Mouse (Mus musculus) gastrocnemius, postnatal 25 days (tissue): ENCODE results near the gene Tbx1. TPM values are rescaled to one million over a fixed set of nuclear protein-coding genes. Genes with fewer than 3 reads are reported as not detected.

Source experiments
- DNase-seq: peaks from one replicate; pipeline ENCODE4 v3.0.0; 2022
- long read RNA-seq, 2 experiments: library from polyadenylated mRNA; stranded (forward); transcript quantifications; one replicate each; pipeline ENCODE4 v2.0.0; 2021
- total RNA-seq, 2 experiments: library from RNA; stranded (reverse); gene quantifications; 1 replicate in 1 of 2; 2 replicates in 1 of 2; pipeline ENCODE4 v1.2.3; 2021

The Tbx1 gene
- total RNA-seq, result 10 to 100 TPM in 1 of 2 experiments, 1 to 10 TPM in 1; 5.3 to 42.0 TPM
- long read RNA-seq, experiment 1, transcript Tbx1-203 (7 exons, 2,511 nt), result major isoform, 8 of 10 reads
- long read RNA-seq, experiment 1, partial matches to known transcripts, result 0 of 10 reads
- long read RNA-seq, experiment 1, other reads (novel, unspliced or antisense), result 0 of 10 reads
- long read RNA-seq, experiment 2, transcript Tbx1-203 (7 exons, 2,511 nt), result major isoform, 25 of 33 reads
- long read RNA-seq, experiment 2, partial matches to known transcripts, result 2 of 33 reads
- long read RNA-seq, experiment 2, other reads (novel, unspliced or antisense), result 2 of 33 reads

DNA sequence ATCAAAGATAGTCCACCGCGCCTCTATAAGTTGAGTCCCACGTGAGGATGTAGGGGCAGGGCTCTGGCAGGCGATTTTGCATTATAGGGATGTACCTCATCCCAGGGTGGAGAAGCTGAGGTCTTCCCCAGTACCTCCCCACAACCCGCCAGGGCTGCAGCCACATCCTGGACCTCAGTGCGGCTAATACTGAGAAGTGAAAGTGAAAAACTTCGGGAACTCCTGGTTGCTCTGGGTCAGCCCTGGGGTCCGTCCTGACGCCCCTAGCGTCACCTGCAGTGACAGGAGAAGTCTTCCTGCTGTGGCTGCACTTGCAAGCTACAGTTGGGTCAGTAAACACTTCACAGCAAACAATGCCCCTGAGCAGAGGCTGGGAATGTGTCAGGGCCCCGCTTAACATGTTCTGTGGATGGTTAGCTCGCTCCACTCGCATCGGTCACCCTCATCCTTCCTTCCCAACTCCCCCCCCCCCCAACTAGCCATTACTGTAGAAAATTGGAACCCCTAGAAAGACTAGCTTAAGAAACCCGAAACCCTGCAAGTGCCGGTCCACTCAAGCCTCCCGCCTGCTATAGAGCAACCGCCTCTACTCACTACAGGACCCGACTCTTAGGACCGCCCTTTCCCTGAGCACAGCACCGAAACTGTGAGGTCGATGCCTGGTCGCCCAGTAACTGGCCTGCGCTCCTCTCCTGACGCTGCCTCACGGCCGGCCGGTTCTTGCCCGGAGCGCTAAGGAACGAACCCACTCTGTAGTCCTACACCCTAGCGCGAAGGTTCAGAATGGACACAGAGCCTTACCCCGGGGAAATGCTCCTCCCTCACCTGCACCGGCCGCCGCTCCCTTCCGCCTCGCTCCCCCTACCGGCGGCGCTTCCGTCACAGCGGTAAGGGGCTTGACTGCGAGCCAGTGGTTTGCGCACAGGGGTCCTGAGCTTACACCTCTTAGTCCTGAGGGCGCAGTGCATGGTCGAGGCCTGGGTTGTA is at the start of gene Tbx1:
Gene Tbx1 (minus strand): TSS at position 868 of the 987 bp plus-strand sequence.
- DNase-seq, result no peak

- no peak for DNase-seq
These were observed 49.0 kb upstream of the Tbx1 start for GRCm38 (mm10) chr16:18639382-18639929.

GRCm38 (mm10) chr16:18638396-18638795 is 47.9 kb upstream of the Tbx1 start:
- no peak for DNase-seq

DNA sequence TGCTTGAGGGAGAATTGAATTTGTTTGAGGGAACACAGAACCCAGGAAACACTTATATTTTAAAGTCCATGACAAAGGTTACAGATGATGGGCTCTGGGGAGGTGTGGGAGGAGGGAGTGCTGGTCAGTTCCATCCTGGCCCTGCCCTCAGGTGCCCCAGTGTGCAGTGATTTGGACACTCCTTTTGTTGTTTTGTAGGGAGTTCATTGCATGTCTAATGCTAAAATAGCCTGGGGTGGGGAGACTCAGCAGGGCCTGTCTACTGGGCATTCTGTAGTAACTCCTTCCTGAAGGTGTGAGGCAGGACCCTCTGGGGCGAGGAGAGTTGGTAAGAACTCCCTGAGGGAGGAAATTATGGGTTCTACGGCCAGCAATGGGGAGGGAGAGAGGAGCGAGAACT is 46.3 kb upstream of the Tbx1 start:
- DNase-seq, result no peak

DNA sequence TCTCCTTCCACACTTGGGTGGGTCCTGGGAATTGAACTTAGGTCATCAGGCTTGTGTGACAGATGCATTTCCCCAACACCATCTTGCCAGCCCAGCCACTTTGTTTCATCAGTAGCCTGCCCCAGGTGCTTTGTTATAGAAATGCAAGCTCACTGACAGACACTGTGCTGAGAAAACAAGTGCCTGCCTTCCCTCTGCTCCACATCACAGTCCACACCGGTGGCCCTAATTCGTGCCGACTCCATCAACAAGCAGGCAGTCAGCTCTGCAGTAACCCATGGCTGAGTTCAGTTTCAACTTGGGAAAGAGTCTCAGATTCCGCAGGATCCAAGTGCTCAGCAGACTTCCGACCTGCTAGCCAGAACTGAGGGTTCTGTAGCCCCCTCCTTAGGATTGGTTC is 45.9 kb upstream of the Tbx1 start:
- no peak for DNase-seq

DNA sequence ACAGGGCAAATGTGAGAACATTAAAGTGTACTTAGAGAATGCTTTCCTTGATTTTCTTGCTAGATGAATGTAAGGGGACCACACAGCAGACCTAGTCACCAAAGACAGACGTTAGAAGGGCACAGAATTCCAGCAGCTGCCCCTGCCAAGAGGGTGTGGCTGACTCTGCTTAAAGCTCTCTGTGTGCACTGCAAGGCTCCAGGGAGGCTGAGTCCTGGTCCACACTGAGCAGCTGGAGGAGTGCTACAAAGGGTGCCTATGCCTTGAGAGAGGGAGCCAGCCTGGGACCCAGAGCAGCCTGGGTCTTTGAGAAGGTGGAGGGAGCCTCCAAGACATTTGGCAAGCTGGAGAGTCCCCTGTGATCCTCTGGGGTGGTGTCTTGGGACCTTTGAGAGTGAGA is 42.9 kb upstream of the Tbx1 start:
- DNase-seq, result no peak

DNA sequence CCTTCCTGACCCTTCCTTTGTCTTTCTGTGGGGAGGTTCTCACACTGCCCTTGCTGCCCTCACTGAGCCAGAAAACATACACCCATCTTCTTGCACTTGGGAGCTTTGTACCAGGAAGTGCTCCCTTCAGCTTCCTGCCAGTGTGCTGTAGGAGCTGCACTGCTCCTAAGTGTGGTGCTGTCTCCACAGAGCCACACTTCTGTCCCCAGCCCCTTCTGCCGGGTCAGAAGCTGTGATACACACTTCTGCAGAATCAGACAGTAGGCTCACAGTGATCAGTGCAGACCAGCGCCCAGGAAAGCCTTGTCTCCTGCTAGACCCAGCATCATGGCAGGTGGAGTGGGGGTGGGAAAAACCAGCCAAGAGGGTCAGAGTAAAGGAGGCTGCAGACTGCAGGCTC is 42.3 kb upstream of the Tbx1 start:
- DNase-seq, result no peak

- DNase-seq, result no peak
These were observed 41.6 kb upstream of the Tbx1 start for GRCm38 (mm10) chr16:18632059-18632458.

- DNase-seq, result no peak
These were observed 40.7 kb upstream of the Tbx1 start for GRCm38 (mm10) chr16:18631141-18631540.

DNA sequence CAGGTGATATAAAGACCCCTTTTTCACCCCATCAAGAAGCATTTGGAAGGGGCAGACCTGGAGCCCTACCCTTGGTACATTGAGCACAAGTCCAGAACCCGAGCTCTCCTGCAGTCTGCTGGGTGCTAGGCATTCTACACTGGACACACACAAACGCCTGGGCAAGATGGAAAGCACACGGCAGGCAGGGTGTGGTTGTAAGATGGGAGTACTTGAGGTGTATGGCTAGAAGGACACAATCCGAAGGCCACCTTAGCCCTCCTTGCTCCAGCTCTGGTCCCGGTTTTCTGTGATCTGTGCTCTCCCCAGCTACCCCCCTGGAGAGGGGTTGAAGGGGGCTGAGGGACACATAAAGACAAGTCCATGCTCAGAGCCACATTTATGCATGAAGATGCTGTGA is 39.8 kb upstream of the Tbx1 start:
- no peak for DNase-seq

DNA sequence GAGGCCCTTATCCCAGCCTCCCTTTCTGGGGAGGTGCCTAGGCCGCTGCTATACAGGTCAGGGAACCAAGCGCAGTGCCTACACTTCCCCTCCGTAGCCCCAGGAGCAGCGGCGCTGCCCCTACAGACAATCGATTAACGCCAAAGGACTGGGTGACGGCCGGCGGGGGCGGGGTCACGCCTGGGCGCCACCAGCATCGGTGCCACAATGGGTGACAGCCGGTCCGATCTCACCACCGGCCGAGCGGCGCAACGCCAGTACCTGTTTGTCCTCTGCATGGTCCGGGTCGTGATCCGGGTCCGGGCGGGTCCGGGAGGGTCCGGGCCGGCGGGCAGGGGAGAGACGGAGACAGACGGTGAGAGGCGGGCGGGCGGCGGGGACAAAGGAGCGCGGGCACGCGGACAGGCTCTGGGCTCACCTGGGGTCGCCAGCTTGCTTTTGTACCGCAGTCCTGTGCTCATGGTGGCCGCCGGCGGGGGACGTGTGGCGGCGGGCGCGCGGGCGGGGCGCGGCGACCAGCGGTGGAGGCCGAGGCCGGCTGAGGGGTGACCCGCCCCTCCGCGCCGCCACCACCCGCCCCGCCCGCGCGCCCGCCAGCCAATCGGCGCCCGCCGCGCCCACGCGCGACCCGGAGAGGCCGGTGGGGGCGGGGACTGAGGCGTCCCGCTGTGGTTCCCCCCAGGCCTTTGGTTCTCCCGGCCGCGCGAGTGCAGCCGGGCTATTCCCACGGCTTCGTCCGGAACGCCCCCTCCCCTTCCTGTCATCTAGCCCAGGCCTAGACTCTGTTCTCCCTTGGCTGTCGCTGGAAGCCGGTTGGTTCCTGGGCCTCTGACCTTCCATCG is 39.1 kb upstream of the Tbx1 start, which contains the start of gene Sept5:
Gene Sept5 (minus strand): TSS at position 565 of the 842 bp plus-strand sequence.
- DNase-seq, result peak; percentile 79

DNA sequence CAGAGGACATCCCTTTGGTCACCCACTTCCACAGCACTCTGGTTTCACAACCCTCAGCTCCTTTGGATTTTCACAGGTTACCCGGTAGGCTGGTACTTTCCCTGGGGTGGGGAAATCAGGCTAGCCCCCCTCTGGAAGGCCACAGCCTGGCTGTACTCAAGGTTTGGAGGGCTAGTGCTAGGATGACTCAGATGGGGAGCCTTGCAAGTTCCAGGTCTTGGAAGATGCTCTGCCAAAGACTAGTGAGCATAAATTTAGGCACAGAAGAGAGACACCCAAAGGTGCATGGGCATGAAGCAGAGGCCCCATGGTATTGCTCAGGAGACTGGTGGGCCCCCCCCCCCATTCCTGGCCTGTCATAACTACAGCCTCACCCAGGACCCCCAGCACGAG is 38.5 kb upstream of the Tbx1 start:
- no peak for DNase-seq

DNA sequence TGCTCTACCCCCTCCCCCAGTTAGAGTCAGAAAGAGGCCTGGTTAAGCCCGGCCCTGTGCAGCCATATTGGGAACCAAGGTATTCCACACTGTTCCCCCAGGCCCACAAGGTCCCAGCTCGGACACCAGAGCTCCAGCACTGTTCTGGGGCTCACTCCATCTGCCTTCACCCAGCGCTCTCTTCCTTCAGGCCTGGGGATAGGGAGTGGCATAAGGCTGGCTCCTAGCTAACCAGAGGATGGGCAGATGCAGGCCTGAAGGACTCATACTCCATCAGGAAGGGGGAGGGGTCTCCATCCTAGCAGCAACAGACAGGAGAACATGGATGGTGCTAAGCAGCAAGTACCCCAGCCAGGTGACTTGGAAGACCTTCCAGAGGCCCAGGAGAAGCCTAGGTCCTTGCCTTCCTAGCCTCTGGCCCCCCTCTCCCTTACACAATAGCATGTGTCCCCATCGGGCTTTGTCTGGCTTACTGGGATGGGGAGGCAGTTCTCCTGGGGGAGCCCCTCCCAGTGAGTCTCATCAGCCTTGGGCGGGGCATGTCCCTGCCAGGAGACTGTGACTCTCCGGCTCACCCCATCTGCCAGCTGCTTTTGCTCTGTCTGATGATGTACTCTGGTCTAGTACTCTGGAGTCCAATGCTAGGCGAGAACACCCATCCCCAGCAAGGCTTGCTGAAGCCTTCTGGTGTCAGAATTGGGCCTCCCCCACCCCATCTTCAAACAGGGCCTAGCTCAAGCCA is 37.9 kb upstream of the Tbx1 start:
- DNase-seq, result peak; percentile 50

DNA sequence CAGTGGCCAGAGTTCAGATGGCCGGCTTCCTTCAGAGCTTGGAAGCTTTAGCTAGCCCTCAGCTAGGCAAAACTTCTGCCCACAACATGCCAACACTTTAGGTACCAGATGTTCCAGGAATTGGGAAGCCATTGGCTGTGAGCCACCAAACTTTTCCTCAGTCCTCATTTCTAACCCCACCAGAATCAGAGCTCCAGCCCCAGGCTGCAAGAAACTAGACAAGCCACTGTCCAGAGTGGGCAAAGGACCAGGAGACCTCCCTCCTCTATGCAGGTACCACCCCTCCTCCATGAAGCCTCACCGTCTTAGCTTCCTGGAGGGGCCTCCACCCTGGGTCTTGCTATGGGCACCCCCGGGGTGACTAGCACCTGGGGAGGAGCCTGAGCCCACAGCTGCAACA is 36.7 kb upstream of the Tbx1 start:
- DNase-seq, result no peak

GRCm38 (mm10) chr16:18626376-18626878 is 36.0 kb upstream of the Tbx1 start, which contains the start of gene Gm49601:
Gene Gm49601 (minus strand): TSS chr16:18626427.
- peak; percentile 83 for DNase-seq

- no peak for DNase-seq
These were observed 35.4 kb upstream of the Tbx1 start for GRCm38 (mm10) chr16:18625791-18626311.

GRCm38 (mm10) chr16:18625097-18625496 is 34.6 kb upstream of the Tbx1 start:
- DNase-seq, result no peak

DNA sequence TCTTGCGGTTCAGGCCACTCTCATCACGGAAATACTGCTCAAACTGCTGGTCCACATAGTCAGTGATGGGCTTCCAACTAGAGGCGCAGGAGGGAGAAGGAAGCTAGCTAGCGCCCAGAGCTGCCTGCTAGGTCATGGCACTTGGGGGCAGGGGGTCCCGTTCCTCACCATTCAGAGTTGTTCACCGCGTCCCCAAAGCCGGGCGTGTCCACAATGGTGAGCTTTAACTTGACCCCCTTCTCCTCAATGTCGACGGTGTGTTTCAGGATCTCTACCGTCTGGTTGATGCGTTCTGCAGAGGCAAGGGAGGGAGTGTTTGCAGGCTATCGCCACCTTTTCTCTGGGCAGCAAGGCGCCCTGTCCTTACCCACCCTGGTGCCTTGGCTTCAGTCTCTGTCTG is 34.2 kb upstream of the Tbx1 start:
- no peak for DNase-seq

- no peak for DNase-seq
These were observed 33.5 kb upstream of the Tbx1 start for GRCm38 (mm10) chr16:18623751-18624540.
